Mouse (Mus musculus): ENCODE measurements around the gene Nob1.

Gene Nob1

GRCm38 (mm10) chr8:107435962-107436831 is 11.3 kb upstream of the Nob1 start, which contains the start of gene Wwp2:
Gene Wwp2, plus strand, starts transcription at chr8:107436365.
- peak; percentile 76 for DNase-seq (ENCODE audit: low read depth, low spot score)

DNA sequence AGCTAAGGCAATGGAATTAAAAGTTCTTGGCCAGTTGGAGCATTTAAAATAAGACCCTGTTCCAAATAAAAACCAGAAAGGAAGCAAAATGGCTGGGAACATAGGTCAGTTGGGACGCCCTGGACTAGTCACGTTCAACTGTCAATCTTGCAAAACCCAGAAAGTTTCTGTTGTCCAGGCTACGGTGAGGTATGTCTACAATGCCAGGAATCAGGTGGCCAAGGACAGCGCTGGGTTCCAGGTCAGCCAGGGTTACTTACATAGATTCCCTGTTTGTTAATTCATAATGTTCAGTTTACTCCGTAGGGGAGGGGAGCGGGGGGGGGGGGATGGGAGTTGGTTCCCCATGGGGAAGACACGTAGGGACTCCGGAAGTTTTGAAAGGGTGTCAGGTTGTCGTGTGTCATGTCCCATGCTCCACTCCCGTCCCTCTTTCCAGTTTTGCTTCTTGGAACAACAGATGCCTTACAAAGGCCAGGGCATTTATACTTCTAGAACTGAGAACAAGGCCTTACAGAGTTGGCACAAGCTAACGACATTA is 10.6 kb upstream of the Nob1 start:
- no peak for DNase-seq (ENCODE audit: low read depth, low spot score)

- DNase-seq (ENCODE audit: low read depth, low spot score): no peak
Measured at GRCm38 (mm10) chr8:107430821-107431220, 6.0 kb upstream of the Nob1 start.

DNA sequence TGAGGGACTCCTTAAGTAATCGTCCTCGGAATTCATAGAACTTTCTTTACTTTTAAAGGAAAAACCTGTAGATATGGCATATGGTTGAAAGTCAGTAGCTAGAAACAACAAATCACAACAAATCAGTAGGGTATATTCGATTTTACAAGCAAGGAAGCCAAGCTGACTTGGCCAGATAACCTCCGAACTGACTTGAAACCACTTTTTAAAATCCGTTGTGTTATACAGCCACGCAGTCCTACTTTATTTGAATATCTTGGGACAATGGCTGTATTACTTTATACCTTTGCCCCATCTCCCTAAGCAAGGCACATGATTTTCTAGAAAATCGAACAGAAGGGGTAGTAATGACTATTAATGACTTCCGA is 363 bp upstream of the Nob1 start:
- DNase-seq (ENCODE audit: low read depth, low spot score): no peak

DNA sequence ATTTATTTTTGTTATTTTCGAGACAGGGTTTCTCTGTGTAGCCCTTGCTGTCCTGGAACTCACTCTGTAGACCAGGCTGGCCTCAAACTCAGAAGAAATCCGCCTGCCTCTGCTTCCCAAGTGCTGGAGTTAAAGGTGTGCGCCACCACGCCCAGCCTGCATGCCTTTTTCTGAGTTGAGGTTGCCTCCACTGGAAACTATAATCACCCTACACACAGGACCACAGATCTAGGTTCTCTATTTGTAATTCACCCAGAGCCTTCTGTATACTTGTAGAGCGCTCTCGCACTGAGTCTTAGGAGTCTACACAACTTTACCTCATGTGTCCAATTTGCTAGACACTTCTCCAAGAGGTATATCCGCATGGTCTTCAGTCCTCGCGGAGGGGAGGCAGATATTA is 675 bp downstream of the Nob1 start:
- DNase-seq (ENCODE audit: low read depth, low spot score): no peak

- no peak for DNase-seq (ENCODE audit: low read depth, low spot score)
Measured at GRCm38 (mm10) chr8:107417001-107417400, 7.8 kb downstream of the Nob1 start.

- DNase-seq (ENCODE audit: low read depth, low spot score): no peak
Measured at GRCm38 (mm10) chr8:107413881-107414280, 11.0 kb downstream of the Nob1 start.

GRCm38 (mm10) chr8:107412552-107412951 is 12.3 kb downstream of the Nob1 start:
- no peak for DNase-seq (ENCODE audit: low read depth, low spot score)

- DNase-seq (ENCODE audit: low read depth, low spot score): peak; percentile 55
Measured at GRCm38 (mm10) chr8:107411391-107411790, 13.5 kb downstream of the Nob1 start.

- DNase-seq (ENCODE audit: low read depth, low spot score): no peak
Measured at GRCm38 (mm10) chr8:107405935-107406334, 18.9 kb downstream of the Nob1 start.

DNA sequence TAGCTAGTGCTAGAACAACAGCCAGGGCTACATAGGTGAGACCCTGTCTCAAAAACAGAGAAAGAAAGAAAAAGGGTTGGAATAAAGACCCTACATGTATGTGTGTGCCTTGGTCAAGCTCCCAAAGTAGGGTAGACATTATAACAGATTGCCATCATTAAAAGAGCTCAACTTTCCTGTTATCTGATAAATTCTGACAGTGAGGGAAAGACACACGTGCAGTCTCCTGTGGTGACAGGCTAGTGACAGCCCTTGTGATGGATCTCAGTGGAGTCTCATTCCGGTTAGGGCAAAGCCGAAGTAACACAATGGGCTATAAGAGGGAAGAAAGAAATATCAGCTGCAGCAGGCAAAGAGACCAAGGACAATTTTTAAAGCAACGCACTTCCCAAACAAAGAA is 20.8 kb downstream of the Nob1 start:
- no peak for DNase-seq (ENCODE audit: low read depth, low spot score)

DNA sequence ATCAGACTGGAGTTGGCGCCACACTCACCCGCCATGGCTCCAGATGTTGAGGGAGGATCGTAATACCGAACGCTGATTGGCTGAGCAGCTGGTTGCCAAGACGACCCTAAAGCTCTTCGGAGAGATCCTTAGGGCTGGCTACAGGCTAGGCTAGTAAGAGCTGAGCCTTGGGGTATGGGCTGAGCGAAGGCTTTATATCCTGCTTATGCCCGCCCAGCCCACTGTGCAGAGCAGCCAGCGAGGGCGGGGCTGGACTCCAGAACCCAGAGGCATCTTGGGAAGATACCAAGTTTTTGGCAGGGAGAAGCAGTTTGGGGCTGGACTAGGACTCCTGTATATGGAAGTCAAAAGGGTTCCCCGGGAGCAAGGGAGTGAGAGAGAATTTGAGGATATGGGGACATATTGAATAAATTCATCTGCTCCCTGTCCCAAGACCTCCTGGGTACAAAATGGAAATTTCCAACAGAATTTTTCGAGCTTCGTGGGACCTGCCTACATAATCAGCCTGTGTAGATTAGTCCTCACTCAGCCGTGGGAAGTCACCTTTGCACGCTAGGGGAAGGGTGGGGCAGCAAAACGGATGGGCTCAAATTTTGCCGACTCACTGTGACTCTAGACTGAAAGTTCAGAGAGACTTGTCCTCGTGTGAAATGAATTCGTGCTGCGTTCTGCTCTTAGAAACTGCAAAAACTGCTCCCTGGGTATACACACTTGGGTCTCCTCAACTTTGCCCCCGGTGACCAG is 21.6 kb downstream of the Nob1 start, which contains the start of gene Nqo1:
Nqo1 (minus strand) TSS at position 169 of the 744 bp plus-strand sequence.
- DNase-seq (ENCODE audit: low read depth, low spot score): peak; percentile 98

GRCm38 (mm10) chr8:107401866-107402265 is 23.0 kb downstream of the Nob1 start:
- DNase-seq (ENCODE audit: low read depth, low spot score): no peak

DNA sequence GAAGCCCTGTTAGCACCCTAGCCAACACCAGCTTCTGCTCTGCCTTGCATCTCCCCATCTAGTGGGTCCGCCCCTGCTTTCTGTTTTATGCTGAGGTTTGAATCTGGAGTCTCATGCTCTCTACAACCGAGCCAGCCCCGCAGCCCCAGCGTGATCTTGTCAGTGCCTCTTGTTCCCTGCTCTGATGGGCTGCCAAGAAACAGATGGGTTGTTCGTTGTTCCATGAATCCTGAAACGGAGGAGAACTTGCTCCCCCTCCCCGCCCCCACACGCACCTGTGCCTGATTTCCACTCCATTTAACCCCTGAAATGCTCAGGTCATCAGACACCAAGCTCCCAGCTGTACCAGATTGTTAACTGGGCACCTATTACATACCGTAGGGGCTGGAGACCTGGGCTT is 25.4 kb downstream of the Nob1 start:
- no peak for DNase-seq (ENCODE audit: low read depth, low spot score)

DNA sequence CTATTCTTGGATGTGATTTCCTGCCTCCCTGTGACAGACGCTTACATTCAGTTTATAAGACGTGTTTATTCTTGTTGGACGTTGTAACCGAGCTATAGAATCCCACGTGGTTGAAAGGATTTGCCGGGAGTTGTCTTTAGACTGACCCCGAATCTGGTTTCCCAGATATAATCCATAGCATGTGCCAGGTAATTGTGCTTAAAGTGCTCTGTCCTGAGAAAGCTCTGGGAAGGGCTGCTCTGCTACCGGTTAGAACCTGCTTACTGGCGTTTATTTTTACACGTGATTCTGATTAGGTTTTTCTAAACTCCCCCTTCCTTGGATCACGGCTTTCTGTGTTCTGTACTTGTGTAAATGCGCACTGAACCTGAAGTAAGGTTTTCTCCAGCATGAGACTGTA is 27.2 kb downstream of the Nob1 start:
- no peak for DNase-seq (ENCODE audit: low read depth, low spot score)

DNA sequence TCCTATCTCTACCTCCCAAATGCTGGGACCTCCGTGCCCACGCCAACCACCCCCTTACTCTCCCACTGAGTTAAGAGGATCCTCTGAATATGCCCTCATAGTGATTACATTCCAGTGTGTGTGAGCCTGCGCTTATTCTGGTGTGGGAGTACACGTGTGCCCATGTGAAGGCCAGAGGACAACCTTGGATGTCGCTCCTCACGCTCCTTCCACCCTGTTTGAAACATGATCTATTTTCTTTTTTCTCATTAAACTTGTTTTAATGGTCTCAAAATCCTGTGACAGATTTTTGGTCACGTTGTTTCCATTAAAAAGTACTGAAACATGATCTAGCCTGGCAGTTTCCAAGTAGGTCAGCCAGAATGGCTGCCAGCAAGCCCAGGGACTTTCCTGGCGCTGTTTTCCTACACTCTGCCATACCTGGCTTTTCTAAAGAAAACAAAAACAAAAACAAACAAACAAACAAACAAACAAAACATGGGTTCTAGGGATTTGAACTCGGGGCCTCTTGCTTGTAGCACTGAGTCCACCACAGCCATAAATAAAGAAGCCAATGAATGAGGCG is 28.7 kb downstream of the Nob1 start:
- DNase-seq (ENCODE audit: low read depth, low spot score): no peak

GRCm38 (mm10) chr8:107395397-107395796 is 29.5 kb downstream of the Nob1 start:
- DNase-seq (ENCODE audit: low read depth, low spot score): no peak

DNA sequence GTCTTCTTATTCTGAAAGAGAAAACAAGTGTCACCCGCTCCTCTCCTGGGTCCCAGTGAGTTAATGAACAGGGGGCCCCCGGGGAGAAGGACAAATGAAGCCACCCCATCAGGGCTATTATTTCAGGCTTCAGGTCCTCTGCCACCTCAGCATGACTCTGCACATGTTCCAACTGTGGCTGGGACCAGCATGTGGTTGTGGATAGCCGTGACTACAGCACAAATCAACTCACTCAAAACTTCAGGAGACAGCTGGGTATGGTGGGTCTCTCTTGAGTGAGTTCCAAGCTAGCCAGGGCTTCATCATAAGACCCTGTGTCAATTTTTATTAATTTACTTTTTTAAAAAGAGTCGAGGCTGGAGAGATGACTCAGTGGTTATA is 33.7 kb downstream of the Nob1 start:
- DNase-seq (ENCODE audit: low read depth, low spot score): no peak

DNA sequence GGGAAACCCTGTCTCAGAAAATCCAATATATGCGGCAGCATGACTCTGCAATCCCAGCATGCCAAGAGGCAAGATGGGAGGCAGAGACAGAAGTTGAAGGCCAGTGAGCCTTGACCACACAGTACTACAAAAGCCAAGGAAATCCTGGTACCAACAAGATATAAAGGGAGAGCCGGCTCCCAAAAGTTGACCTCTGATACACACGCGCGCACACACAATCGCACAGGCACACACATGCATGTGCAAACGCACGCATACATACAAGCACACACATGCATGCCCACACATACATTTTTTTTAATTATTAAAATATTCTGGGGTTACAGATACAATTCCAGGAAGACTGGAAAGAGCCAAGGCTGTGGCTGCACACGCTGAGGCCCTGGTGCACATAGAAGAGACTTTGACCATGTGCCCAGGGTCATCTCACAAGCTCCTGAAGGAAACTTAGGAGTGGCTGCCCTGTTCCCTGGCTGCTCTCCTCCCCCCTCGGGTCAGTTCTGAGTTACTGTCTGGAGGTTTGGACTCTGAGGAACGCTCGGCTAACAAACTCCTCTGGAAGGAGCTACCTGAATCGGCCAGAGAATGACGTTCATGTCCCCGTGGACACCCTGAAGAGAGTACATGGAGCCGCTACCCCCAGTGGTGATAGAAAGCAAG is 34.2 kb downstream of the Nob1 start:
- no peak for DNase-seq (ENCODE audit: low read depth, low spot score)

DNA sequence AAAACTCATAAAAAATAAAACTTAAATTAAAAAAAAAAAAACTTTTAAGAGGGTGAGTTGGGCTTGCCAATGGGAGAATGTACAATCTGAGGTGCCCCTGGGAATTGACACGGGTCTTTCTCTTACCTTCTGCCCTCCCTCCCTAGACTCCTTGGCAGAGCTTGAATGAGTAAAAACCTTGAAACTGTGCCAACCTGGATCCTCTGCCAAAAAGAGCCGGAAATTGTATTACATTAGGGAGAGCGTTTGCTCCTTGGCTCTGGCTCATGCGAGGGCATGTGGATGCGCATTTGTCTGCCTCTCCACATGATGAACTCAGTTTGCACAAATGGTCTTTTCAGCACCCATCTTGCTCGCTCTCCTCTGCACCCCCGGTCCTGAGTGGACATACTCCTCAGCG is 35.3 kb downstream of the Nob1 start:
- DNase-seq (ENCODE audit: low read depth, low spot score): no peak

GRCm38 (mm10) chr8:107387861-107388260 is 37.0 kb downstream of the Nob1 start:
- DNase-seq (ENCODE audit: low read depth, low spot score): no peak

- no peak for DNase-seq (ENCODE audit: low read depth, low spot score)
Measured at GRCm38 (mm10) chr8:107386642-107387041, 38.2 kb downstream of the Nob1 start.

All from WW6 (cell line).